Comparison of ENCODE assay signal across 8 mouse cellular contexts in genomic region chr16:17208389-17209361, GRCm38 (mm10). TPM values are rescaled to one million over a fixed set of nuclear protein-coding genes. Genes with fewer than 3 reads are reported as not detected.
DNase-seq lines count a peak whose midpoint lies in the region; ATAC-seq lines count a peak whose summit lies in the region.

Rimbp3 (plus strand) TSS chr16:17208603.

- H3K27me3 ChIP-seq in hindbrain, embryonic 13.5 days = peaks cover 21% of the 10 kb centered on the region

- H3K9ac ChIP-seq in hindbrain, embryonic 13.5 days = peak within 1 kb of the TSS; percentile 77

- H3K4me2 ChIP-seq in hindbrain, embryonic 13.5 days = peak within 1 kb of the TSS; percentile 82

- H3K4me3 ChIP-seq in hindbrain, embryonic 13.5 days = peak within 1 kb of the TSS; percentile 55

- peak; percentile 91 for DNase-seq in NIH3T3 (ENCODE audit: low read depth)
- DNase-seq in cerebellum, postnatal 14 days = peak; percentile 87 to 92
- peak; percentile 74 to 78 for DNase-seq in frontal cortex, postnatal 14 days (ENCODE audit: low spot score in 2 of 2)
- peak; percentile 80 to 81 for DNase-seq in layer of hippocampus, postnatal 25 days (ENCODE audit: extremely low spot score in 1 of 2, low spot score in 1 of 2)
- DNase-seq in lung, postnatal 14 days = peak; percentile 88
- peak; percentile 76 for DNase-seq in retina, adult 2 months (ENCODE audit: low read depth, low spot score)
- DNase-seq in thymus, postnatal 25 days = peak; percentile 86

- WGBS in hindbrain, embryonic 13.5 days = 1% methylated on average over 83 of the region's 85 CpGs

- H3K4me1 ChIP-seq in hindbrain, embryonic 13.5 days (replicated peaks) = peaks cover 26% of the 10 kb centered on the region

- H3K36me3 ChIP-seq in hindbrain, embryonic 13.5 days = no peaks in the 10 kb centered on the region

- H3K9me3 ChIP-seq in hindbrain, embryonic 13.5 days = no peaks in the 10 kb centered on the region

- H3K27ac ChIP-seq in hindbrain, embryonic 13.5 days = peak within 1 kb of the TSS; percentile 92

- ATAC-seq in hindbrain, embryonic 13.5 days (ENCODE audit: low FRiP score) = peak; percentile 89

RNA-seq across cellular contexts. Expression of gene Rimbp3, which starts in this region (rescaled TPM):
- 1.8 and 1.9 TPM in 2 replicates for polyA plus RNA-seq in hindbrain, embryonic 13.5 days (2015; fragmentation: Nextera tagmentation; extraction: Ambion mirVana)
- 1 to 10 TPM; 3.1 to 4.2 TPM for total RNA-seq in layer of hippocampus, postnatal 25 days (2021)

Comparison
In these comparisons a context has a peak if more than half of its experiments do, and no peak if none do; other contexts are left out.
1. Peak in every context shown above with its lines: DNase-seq, ATAC-seq, H3K4me3 ChIP-seq and H3K27ac ChIP-seq.